Mouse (Mus musculus) spleen, adult 2 months (tissue): ENCODE results near the gene Echdc2. TPM values are rescaled to one million over a fixed set of nuclear protein-coding genes. Genes with fewer than 3 reads are reported as not detected.

Source experiments
- DNase-seq, 2 experiments: peaks; one replicate each; pipeline versions ENCODE4 v3.0.0 to v3.0.0-alpha.2; 2012 to 2021; ENCODE audit warnings: low spot score in 2 of 2, low read depth in 1 of 2
- H3K27ac ChIP-seq: fragments of 200-500 bp; 2 replicates; pipeline ENCODE4 v1.5.1; 2012; ENCODE audit warnings: low read length, inconsistent platforms; ENCODE audit not compliant: insufficient read depth
- H3K27me3 ChIP-seq: fragments of 200-500 bp; 2 replicates; pipeline ENCODE4 v1.6.1; 2012; ENCODE audit warnings: mild to moderate bottlenecking, moderate library complexity, low read length, inconsistent platforms; ENCODE audit not compliant: control insufficient read depth, insufficient read depth
- H3K36me3 ChIP-seq: fragments of 200-500 bp; 2 replicates; pipeline ENCODE4 v1.6.1; 2012; ENCODE audit warnings: mild to moderate bottlenecking, low read length, inconsistent platforms; ENCODE audit not compliant: control insufficient read depth, insufficient read depth
- H3K4me1 ChIP-seq: fragments of 200-500 bp; 2 replicates; pipeline ENCODE4 v1.6.1; 2011; ENCODE audit warnings: inconsistent platforms; ENCODE audit not compliant: control insufficient read depth, insufficient read depth, insufficient read length
- H3K4me3 ChIP-seq: fragments of 200-500 bp; 2 replicates; pipeline ENCODE4 v1.5.1; 2011; ENCODE audit warnings: mild to moderate bottlenecking, inconsistent platforms; ENCODE audit not compliant: insufficient read depth, insufficient read length; ENCODE audit errors: extremely low read depth
- CTCF ChIP-seq: fragments of 200-500 bp; IDR thresholded peaks from 2 replicates; pipeline ENCODE4 v1.5.1; 2011; ENCODE audit warnings: mild to moderate bottlenecking, inconsistent platforms; ENCODE audit not compliant: insufficient read depth, insufficient read length, insufficient replicate concordance; ENCODE audit errors: extremely low read depth
- POLR2A ChIP-seq: fragments of 200-500 bp; IDR thresholded peaks from 2 replicates; pipeline ENCODE4 v1.6.1; 2011; ENCODE audit warnings: low read depth, low read length, inconsistent platforms
- WGBS: fragments of 180-500 bp; shearing (Covaris S2); methylation state at CpG from one replicate; pipeline ENCODE4 v1.1.7; 2018; 5-methylcytosine and 5-hydroxymethylcytosine counted together
- polyA plus RNA-seq: library from polyadenylated mRNA; depleted of rRNA; stranded (reverse); fragments of >200 nt; gene quantifications from 2 replicates; pipeline ENCODE4 v1.2.3, GENCODE M21; 2012; rRNA removed

Echdc2 gene
- polyA plus RNA-seq, 1 experiment, result 3.4 TPM

DNA sequence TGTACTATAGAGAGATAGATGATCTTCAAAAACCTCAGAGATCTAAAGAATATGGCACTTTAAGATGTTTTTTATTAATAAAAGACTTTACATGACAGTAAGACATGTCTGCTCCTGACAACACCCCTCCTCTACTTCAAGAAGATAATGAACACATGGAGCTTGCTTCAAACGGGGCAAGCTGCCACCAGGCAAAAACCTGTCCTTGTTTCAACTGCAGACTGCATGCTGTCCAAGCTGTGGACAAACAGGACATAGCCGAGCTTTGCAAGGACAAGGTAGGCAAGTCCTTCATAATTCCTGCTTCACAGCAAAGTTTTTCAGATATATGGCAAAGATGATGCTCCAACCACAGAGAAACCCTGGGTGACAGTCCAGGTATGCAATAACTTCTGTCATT is 34.0 kb downstream of the Echdc2 start:
- no peak for TF ChIP-seq POLR2A
- no peak for TF ChIP-seq CTCF
- Histone ChIP-seq H3K27ac (no peak overlapping the region), H3K4me1 (no peaks in the 10 kb centered on the region), H3K27me3 (no peaks in the 10 kb centered on the region), H3K4me3 (no peak overlapping the region), H3K36me3 (no peaks in the 10 kb centered on the region)
- 72% methylated on average over 2 of the region's 2 CpGs for WGBS
- no peak for DNase-seq

DNA sequence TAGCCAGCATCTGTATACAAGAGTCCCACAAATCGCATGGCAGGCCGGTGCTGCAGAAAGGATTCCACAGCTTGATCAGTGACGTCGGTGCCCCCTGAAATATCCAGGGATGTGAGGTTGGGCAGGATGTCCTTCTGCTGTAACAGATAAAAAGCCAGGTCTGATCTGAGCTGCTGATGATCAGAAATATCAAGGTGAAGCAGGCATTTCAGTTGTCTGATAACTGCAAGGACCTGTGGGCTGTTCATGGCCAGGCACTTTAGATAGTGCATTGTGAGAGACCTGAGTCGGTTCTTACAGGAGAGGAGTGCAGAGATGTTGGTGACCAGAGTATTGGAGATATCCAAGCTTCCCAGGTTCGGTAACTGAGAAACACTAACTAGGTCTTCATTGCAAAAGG is 39.4 kb downstream of the Echdc2 start:
- no peak for DNase-seq
- Histone ChIP-seq H3K27ac (no peak overlapping the region), H3K36me3 (no peaks in the 10 kb centered on the region), H3K4me3 (no peak overlapping the region), H3K4me1 (no peaks in the 10 kb centered on the region), H3K27me3 (no peaks in the 10 kb centered on the region)
- WGBS, result 92% methylated on average over 6 of the region's 6 CpGs
- TF ChIP-seq POLR2A (no peak), CTCF (no peak)

DNA sequence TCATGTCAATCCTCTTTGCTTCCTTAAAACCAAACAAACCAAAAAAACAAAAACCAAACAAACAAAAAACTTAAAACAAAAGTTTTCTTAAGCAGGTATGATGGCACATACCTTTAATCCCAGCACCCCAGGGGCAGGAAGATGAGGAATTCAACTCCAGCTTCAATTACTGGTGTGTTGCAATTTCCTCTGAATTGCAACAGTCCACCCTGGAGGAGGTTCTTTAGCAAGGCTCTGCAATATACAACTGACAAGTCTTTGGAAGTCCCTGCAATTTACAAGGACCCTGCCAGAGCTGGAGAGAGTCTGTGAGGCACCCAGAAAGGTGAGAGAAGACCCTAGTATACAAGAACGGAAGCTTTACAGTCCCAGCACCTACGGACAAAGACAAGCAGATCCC is 47.8 kb downstream of the Echdc2 start:
- TF ChIP-seq CTCF (no peak), POLR2A (no peak)
- no peak overlapping the region for H3K27ac ChIP-seq
- WGBS, result 91% methylated on average over 2 of the region's 2 CpGs
- H3K4me3 ChIP-seq, result no peak overlapping the region
- peaks cover 9% of the 10 kb centered on the region for H3K27me3 ChIP-seq
- DNase-seq, result no peak
- no peaks in the 10 kb centered on the region for H3K36me3 ChIP-seq
- peaks cover 8% of the 10 kb centered on the region for H3K4me1 ChIP-seq

DNA sequence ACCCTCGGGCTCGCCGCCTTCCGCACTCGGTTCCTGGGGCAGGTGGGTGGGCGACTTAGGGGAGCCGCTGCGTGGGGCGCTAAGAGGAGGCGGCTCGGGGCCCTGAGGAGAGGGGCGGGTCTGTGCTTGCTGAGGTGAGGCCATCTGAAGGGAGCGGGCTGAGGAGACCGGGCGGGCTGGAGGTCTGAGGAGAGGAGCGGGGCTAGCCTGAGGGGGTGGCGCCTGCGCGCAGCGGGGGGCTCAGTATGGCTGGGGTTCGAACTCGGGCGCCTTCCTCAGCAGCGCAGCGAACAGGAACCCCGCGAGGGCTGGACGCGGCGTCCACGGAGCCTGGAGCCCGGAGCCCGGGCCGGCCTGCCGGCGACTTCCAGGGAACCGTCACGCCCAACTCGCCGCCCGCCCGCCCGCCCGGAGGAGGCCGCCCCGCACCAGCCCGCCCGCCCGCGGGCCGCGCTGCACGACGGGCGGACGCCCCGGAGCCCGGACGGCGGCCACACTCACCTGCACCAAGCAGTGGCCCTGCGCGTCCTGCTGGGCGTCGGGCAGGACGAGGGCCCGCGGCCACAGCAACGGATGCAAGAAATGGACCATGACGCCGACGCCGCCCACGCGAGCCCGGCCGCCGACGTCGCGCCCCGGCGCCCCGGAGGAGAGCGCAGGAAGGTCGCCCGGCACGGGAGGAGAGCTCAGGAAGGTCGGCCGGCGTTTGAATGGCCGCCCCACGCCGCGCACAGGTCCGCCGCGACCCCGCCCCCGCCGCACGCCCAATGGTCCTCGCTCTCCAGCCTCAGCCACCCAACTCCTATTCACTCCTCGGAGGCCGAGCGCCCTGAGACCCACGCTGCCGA is 52.3 kb downstream of the Echdc2 start, which contains the start of gene Zyg11a:
TSS of gene Zyg11a (minus strand) at position 717 of the 848 bp plus-strand sequence.
- TF ChIP-seq CTCF (no peak), POLR2A (no peak)
- H3K4me1 ChIP-seq, result peaks cover 8% of the 10 kb centered on the region
- H3K27me3 ChIP-seq, result peaks cover 9% of the 10 kb centered on the region
- H3K36me3 ChIP-seq, result no peaks in the 10 kb centered on the region
- peak in 1 of 2 experiments; percentile 6 for DNase-seq
- WGBS, result 8% methylated on average over 95 of the region's 107 CpGs
- H3K4me3 ChIP-seq, result peak within 1 kb of the TSS; percentile 30; the same call in 1 of the 2 replicates
- H3K27ac ChIP-seq, result no peak within 1 kb of the TSS

DNA sequence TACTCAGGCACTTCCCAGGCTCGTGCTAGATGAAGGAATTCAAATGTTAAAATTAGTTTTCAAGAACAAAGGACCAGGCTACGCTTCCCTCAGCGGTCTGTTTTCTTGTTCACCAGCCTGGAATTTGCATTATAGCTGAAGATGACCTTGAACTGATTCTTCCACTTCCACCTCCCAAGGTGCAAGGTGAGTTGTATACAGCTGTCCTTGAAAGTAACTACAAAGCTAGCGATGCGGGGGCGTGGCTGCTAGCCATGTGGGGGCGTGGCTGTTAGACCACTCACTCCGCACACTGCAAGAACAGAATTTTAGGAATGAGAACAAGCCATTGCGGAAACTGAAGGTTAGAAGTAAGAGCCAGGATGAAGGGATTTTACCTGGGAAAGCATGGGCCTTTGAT is 53.8 kb downstream of the Echdc2 start:
- 45% methylated on average over 9 of the region's 9 CpGs for WGBS

DNA sequence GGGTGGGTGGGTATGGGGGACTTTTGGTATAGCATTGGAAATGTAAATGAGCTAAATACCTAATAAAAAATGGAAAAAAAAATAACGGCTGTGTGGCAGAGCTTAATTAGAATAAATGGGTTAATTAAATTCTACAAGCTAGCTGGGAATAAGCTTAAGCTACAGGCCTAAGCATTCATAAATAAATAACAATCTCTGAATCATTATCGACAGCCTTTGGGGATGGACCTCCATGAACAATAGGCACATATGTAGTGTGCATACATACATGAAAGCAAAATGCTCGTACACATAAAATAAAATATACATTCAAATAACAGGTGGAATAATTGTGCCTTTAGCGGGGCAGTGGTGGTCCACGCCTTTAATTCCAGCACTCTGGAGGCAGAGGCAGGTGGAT is 57.3 kb downstream of the Echdc2 start:
- H3K4me3 ChIP-seq, result no peak overlapping the region
- H3K4me1 ChIP-seq, result peaks cover 4% of the 10 kb centered on the region
- no peak for DNase-seq
- 89% methylated on average over 5 of the region's 5 CpGs for WGBS
- H3K27ac ChIP-seq, result no peak overlapping the region
- H3K27me3 ChIP-seq, result peaks cover 5% of the 10 kb centered on the region
- H3K36me3 ChIP-seq, result no peaks in the 10 kb centered on the region
- no peak for TF ChIP-seq POLR2A
- TF ChIP-seq CTCF, result no peak

More for the DNA sequence above, 53.8 kb downstream of the Echdc2 start:
- H3K27ac ChIP-seq, result no peak overlapping the region
- H3K27me3 ChIP-seq, result peaks cover 9% of the 10 kb centered on the region
- DNase-seq, result no peak
- H3K36me3 ChIP-seq, result no peaks in the 10 kb centered on the region
- TF ChIP-seq CTCF (no peak), POLR2A (no peak)
- H3K4me3 ChIP-seq, result no peak overlapping the region
- H3K4me1 ChIP-seq, result peaks cover 8% of the 10 kb centered on the region

DNA sequence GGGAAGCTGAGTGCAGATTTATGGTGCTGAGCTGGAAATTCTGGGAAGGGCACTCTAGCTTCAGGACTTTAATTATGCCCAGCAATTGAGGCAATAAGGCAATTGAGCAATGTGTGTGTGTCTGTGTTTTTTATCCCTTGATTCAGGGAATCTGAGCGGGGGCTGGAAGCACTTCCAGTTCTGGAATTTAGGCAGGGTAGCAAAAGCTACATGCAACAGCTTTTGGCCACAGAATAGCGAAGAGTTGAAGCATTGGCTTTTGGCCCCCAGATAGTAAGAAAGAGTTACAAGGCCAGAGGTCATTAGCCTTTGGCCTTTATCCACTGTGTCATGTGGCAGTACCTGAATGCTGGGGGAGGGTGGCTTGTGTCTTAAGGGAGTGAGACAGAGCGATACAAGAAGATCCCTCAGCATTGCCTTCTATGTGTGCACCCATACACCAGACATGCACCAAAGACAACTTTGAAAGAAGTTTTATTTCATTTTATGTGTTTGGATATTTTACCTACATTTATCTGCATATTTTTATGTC is 60.2 kb downstream of the Echdc2 start:
- H3K4me3 ChIP-seq, result no peak overlapping the region
- no peak for DNase-seq
- no peaks in the 10 kb centered on the region for H3K4me1 ChIP-seq
- no peak overlapping the region for H3K27ac ChIP-seq
- no peak for TF ChIP-seq POLR2A
- no peak for TF ChIP-seq CTCF
- no peaks in the 10 kb centered on the region for H3K36me3 ChIP-seq
- no peaks in the 10 kb centered on the region for H3K27me3 ChIP-seq
- 84% methylated on average over 3 of the region's 3 CpGs for WGBS

Other genes starting within 250 kb of the Echdc2 start
- gene Cpt2, start 241.8 kb upstream of the Echdc2 start, polyA plus RNA-seq, result 21.9 and 55.4 TPM in 2 replicates
- 0.05 TPM in 2 replicates for gene Slc1a7, start 197.1 kb upstream of the Echdc2 start, polyA plus RNA-seq
- 8.0 and 8.7 TPM in 2 replicates for gene Podn, start 69.0 kb upstream of the Echdc2 start, polyA plus RNA-seq
- 38.6 and 54.0 TPM in 2 replicates for gene Scp2, start 20.4 kb upstream of the Echdc2 start, polyA plus RNA-seq
- gene Zyg11a, start 52.6 kb downstream of the Echdc2 start, polyA plus RNA-seq, result 0.04 TPM in 1 of 2 replicates, not detected in the other
- gene Zyg11b, start 135.7 kb downstream of the Echdc2 start, polyA plus RNA-seq, result 4.3 and 5.5 TPM in 2 replicates
- 2.8 and 3.7 TPM in 2 replicates for gene Coa7, start 162.7 kb downstream of the Echdc2 start, polyA plus RNA-seq
- gene Shisal2a, start 217.9 kb downstream of the Echdc2 start, polyA plus RNA-seq, result not detected in 2 replicates
- gene Gpx7, start 241.5 kb downstream of the Echdc2 start, polyA plus RNA-seq, result 2.7 and 2.9 TPM in 2 replicates